Mouse (Mus musculus) heart, postnatal 0 days (tissue): ENCODE measurements around the gene Adgrd1. TPM values are rescaled to one million over a fixed set of nuclear protein-coding genes. Genes with fewer than 3 reads are reported as not detected.

ENCODE experiments used
- ATAC-seq: fragments of 200-750 bp; cut with Nextera tagmentation; 2 replicates; pipeline ENCODE4 v1.8.0; 2017; ENCODE audit warnings: low read depth, moderate number of reproducible peaks, moderate library complexity; ENCODE audit not compliant: insufficient read depth
- DNase-seq: peaks from one replicate; pipeline ENCODE4 v3.0.0-alpha.2; 2016; ENCODE audit warnings: low spot score
- H3K27ac ChIP-seq: fragments of 300-500 bp; sonication (generic); 2 replicates; pipeline ENCODE4 v1.5.1; 2014; ENCODE audit warnings: low read depth, mild to moderate bottlenecking
- H3K27me3 ChIP-seq: fragments of 300-500 bp; sonication (generic); 2 replicates; pipeline ENCODE4 v1.6.1; 2014; ENCODE audit warnings: low read length, mixed read lengths; ENCODE audit not compliant: control insufficient read depth, insufficient read depth
- H3K36me3 ChIP-seq: fragments of 300-500 bp; sonication (generic); replicated peaks from 2 replicates; pipeline ENCODE4 v1.6.1; 2014; ENCODE audit warnings: low read length, mixed read lengths; ENCODE audit not compliant: control insufficient read depth, insufficient read depth
- H3K4me1 ChIP-seq: fragments of 300-500 bp; sonication (generic); 2 replicates; pipeline ENCODE4 v1.6.1; 2014; ENCODE audit warnings: antibody characterized with exemption; ENCODE audit not compliant: control insufficient read depth, insufficient read depth
- H3K4me2 ChIP-seq: fragments of 300-500 bp; sonication (generic); 2 replicates; pipeline ENCODE4 v1.6.1; 2014; ENCODE audit warnings: low read depth, mild to moderate bottlenecking, low read length, moderate library complexity
- H3K4me3 ChIP-seq: fragments of 300-500 bp; sonication (generic); 2 replicates; pipeline ENCODE4 v1.5.1; 2014; ENCODE audit warnings: low read depth, low read length
- H3K9ac ChIP-seq: fragments of 300-500 bp; sonication (generic); replicated peaks from 2 replicates; pipeline ENCODE4 v1.6.1; 2014; ENCODE audit warnings: low read depth, low read length, mixed read lengths
- H3K9me3 ChIP-seq: fragments of 300-500 bp; sonication (generic); replicated peaks from 2 replicates; pipeline ENCODE4 v1.6.1; 2016; ENCODE audit warnings: low read length; ENCODE audit not compliant: control insufficient read depth
- CTCF ChIP-seq: IDR thresholded peaks from 2 replicates; pipeline ENCODE4 v1.5.1; 2016; ENCODE audit warnings: antibody characterized with exemption, control low read depth, low read depth
- EP300 ChIP-seq: IDR thresholded peaks from 2 replicates; pipeline ENCODE4 v1.6.1; 2016; ENCODE audit warnings: antibody characterized with exemption, low read depth
- WGBS: fragments of 180-500 bp; shearing (Covaris S2); extraction: QIAGEN DNeasy Blood & Tissue Kit; methylation state at CpG from one replicate; pipeline ENCODE4 v1.1.7; 2014; 5-methylcytosine and 5-hydroxymethylcytosine counted together
- polyA plus RNA-seq: library from polyadenylated mRNA; unstranded; fragments of >200 nt; fragmentation: Nextera tagmentation; extraction: Ambion mirVana; gene quantifications from 2 replicates; pipeline ENCODE4 v1.2.1, GENCODE M21; 2015
- total RNA-seq: library from RNA; depleted of rRNA; stranded (reverse); fragments of >200 nt; gene quantifications from 2 replicates; pipeline ENCODE4 v1.2.3, GENCODE M21; 2014; ENCODE audit warnings: low replicate concordance

The Adgrd1 gene
- total and polyA plus RNA-seq, 2 experiments from 2014 or later: 1.6 to 15.6 TPM

GRCm38 (mm10) chr5:129181450-129181849, 84.9 kb downstream of the Adgrd1 start:
- no peak for DNase-seq
- Histone ChIP-seq H3K4me2 (no peak overlapping the region), H3K27ac (no peak overlapping the region), H3K9me3 (no peaks in the 10 kb centered on the region), H3K4me3 (no peak overlapping the region), H3K4me1 (no peaks in the 10 kb centered on the region), H3K36me3 (no peaks in the 10 kb centered on the region), H3K9ac (no peak overlapping the region), H3K27me3 (no peaks in the 10 kb centered on the region)
- no peak for ATAC-seq
- TF ChIP-seq EP300 (no peak), CTCF (no peak)
- WGBS: 49% methylated on average over 5 of the region's 5 CpGs

- DNase-seq: no peak
Measured at GRCm38 (mm10) chr5:129182554-129182953, 86.0 kb downstream of the Adgrd1 start.

GRCm38 (mm10) chr5:129186260-129186659, 89.7 kb downstream of the Adgrd1 start:
- 0% methylated on average over 2 of the region's 2 CpGs for WGBS
- ATAC-seq (no peak), DNase-seq (no peak)
- TF ChIP-seq CTCF (peak; percentile 61), EP300 (no peak)
- H3K27ac ChIP-seq: no peak overlapping the region
- H3K27me3 ChIP-seq: no peaks in the 10 kb centered on the region
- no peak overlapping the region for H3K4me3 ChIP-seq
- no peak overlapping the region for H3K9ac ChIP-seq
- no peaks in the 10 kb centered on the region for H3K4me1 ChIP-seq
- H3K9me3 ChIP-seq: no peaks in the 10 kb centered on the region
- no peaks in the 10 kb centered on the region for H3K36me3 ChIP-seq
- no peak overlapping the region for H3K4me2 ChIP-seq

More at GRCm38 (mm10) chr5:129182554-129182953, 86.0 kb downstream of the Adgrd1 start:
- Histone ChIP-seq H3K9me3 (no peaks in the 10 kb centered on the region), H3K27ac (no peak overlapping the region), H3K4me1 (no peaks in the 10 kb centered on the region), H3K27me3 (no peaks in the 10 kb centered on the region), H3K4me3 (no peak overlapping the region), H3K9ac (no peak overlapping the region), H3K4me2 (no peak overlapping the region), H3K36me3 (no peaks in the 10 kb centered on the region)
- no peak for ATAC-seq
- 53% methylated on average over 8 of the region's 8 CpGs for WGBS
- TF ChIP-seq CTCF (no peak), EP300 (no peak)

GRCm38 (mm10) chr5:129186926-129187325, 90.4 kb downstream of the Adgrd1 start:
- no peak overlapping the region for H3K4me3 ChIP-seq
- no peak for TF ChIP-seq EP300
- TF ChIP-seq CTCF: no peak
- DNase-seq: no peak

GRCm38 (mm10) chr5:129189071-129189470, 92.5 kb downstream of the Adgrd1 start:
- ATAC-seq (no peak), DNase-seq (no peak)
- TF ChIP-seq CTCF (no peak), EP300 (no peak)
- Histone ChIP-seq H3K9ac (no peak overlapping the region), H3K36me3 (no peaks in the 10 kb centered on the region), H3K4me3 (no peak overlapping the region), H3K4me2 (no peak overlapping the region), H3K9me3 (no peaks in the 10 kb centered on the region), H3K4me1 (no peaks in the 10 kb centered on the region), H3K27ac (no peak overlapping the region), H3K27me3 (no peaks in the 10 kb centered on the region)
- 81% methylated on average over 6 of the region's 6 CpGs for WGBS

More at GRCm38 (mm10) chr5:129186926-129187325, 90.4 kb downstream of the Adgrd1 start:
- no peak for ATAC-seq
- Histone ChIP-seq H3K4me1 (no peaks in the 10 kb centered on the region), H3K9me3 (no peaks in the 10 kb centered on the region), H3K9ac (no peak overlapping the region), H3K36me3 (no peaks in the 10 kb centered on the region), H3K27ac (no peak overlapping the region), H3K4me2 (no peak overlapping the region), H3K27me3 (no peaks in the 10 kb centered on the region)
- WGBS: 78% methylated on average over 7 of the region's 7 CpGs

GRCm38 (mm10) chr5:129190077-129190476, 93.5 kb downstream of the Adgrd1 start:
- Histone ChIP-seq H3K27ac (no peak overlapping the region), H3K9ac (no peak overlapping the region), H3K4me3 (no peak overlapping the region), H3K27me3 (no peaks in the 10 kb centered on the region), H3K4me1 (no peaks in the 10 kb centered on the region), H3K9me3 (no peaks in the 10 kb centered on the region), H3K4me2 (no peak overlapping the region), H3K36me3 (no peaks in the 10 kb centered on the region)
- 55% methylated on average over 7 of the region's 7 CpGs for WGBS
- ATAC-seq: peak; percentile 18; the same call in 1 of the 2 replicates
- no peak for DNase-seq
- no peak for TF ChIP-seq CTCF
- TF ChIP-seq EP300: no peak
